Mouse (Mus musculus) kidney, postnatal 10 days (tissue): ENCODE measurements around the gene Fam168a.
"Not testable (repeated sequence)": the region's sequence is repeated elsewhere in the genome, so short reads cannot be mapped to it uniquely, and the experiment has no call there.

Source experiments
- DNase-seq: peaks from one replicate; pipeline ENCODE4 v3.0.0; 2021; ENCODE audit warnings: mixed read lengths

Gene Fam168a

GRCm38 (mm10) chr7:100706883-100707480, 547 bp downstream of the Fam168a start:
- no peak for DNase-seq

- DNase-seq: no peak
These were observed 12.3 kb downstream of the Fam168a start for GRCm38 (mm10) chr7:100718741-100719140.

GRCm38 (mm10) chr7:100722268-100722667, 15.8 kb downstream of the Fam168a start:
- peak; percentile 18 for DNase-seq

- no peak for DNase-seq
These were observed 17.2 kb downstream of the Fam168a start for GRCm38 (mm10) chr7:100723453-100724294.

- DNase-seq: no peak
These were observed 21.2 kb downstream of the Fam168a start for GRCm38 (mm10) chr7:100727538-100728085.

GRCm38 (mm10) chr7:100729778-100730177, 23.3 kb downstream of the Fam168a start:
- DNase-seq: no peak

- DNase-seq: no peak
These were observed 26.1 kb downstream of the Fam168a start for GRCm38 (mm10) chr7:100732341-100733050.

GRCm38 (mm10) chr7:100733051-100733813, 26.8 kb downstream of the Fam168a start:
- peak; percentile 12 for DNase-seq

GRCm38 (mm10) chr7:100734201-100734600, 27.8 kb downstream of the Fam168a start:
- no peak for DNase-seq

GRCm38 (mm10) chr7:100734905-100735304, 28.5 kb downstream of the Fam168a start:
- not testable (repeated sequence) for DNase-seq

GRCm38 (mm10) chr7:100736131-100736530, 29.7 kb downstream of the Fam168a start:
- no peak for DNase-seq

GRCm38 (mm10) chr7:100744372-100744771, 37.9 kb downstream of the Fam168a start:
- DNase-seq: no peak

GRCm38 (mm10) chr7:100750101-100750500, 43.7 kb downstream of the Fam168a start:
- no peak for DNase-seq

- no peak for DNase-seq
These were observed 52.3 kb downstream of the Fam168a start for GRCm38 (mm10) chr7:100758718-100759117.

GRCm38 (mm10) chr7:100762726-100763125, 56.3 kb downstream of the Fam168a start:
- DNase-seq: peak; percentile 10

- no peak for DNase-seq
These were observed 61.1 kb downstream of the Fam168a start for GRCm38 (mm10) chr7:100767568-100767967.

GRCm38 (mm10) chr7:100768009-100768408, 61.6 kb downstream of the Fam168a start:
- no peak for DNase-seq

GRCm38 (mm10) chr7:100769534-100770083, 63.2 kb downstream of the Fam168a start:
- no peak for DNase-seq

GRCm38 (mm10) chr7:100770669-100771341, 64.4 kb downstream of the Fam168a start:
- no peak for DNase-seq

GRCm38 (mm10) chr7:100774189-100774588, 67.8 kb downstream of the Fam168a start:
- no peak for DNase-seq

- DNase-seq: no peak
These were observed 69.4 kb downstream of the Fam168a start for GRCm38 (mm10) chr7:100775810-100776209.

- no peak for DNase-seq
These were observed 73.8 kb downstream of the Fam168a start for GRCm38 (mm10) chr7:100780192-100780591.
